Mouse (Mus musculus): ENCODE measurements around the gene Hecw1. TPM values are rescaled to one million over a fixed set of nuclear protein-coding genes. Genes with fewer than 3 reads are reported as not detected.
"Not testable (repeated sequence)": the region's sequence is repeated elsewhere in the genome, so short reads cannot be mapped to it uniquely, and the experiment has no call there.

Hecw1 gene
- total RNA-seq, 2 experiments from 2014 or later, result 131 to 135 TPM

DNA sequence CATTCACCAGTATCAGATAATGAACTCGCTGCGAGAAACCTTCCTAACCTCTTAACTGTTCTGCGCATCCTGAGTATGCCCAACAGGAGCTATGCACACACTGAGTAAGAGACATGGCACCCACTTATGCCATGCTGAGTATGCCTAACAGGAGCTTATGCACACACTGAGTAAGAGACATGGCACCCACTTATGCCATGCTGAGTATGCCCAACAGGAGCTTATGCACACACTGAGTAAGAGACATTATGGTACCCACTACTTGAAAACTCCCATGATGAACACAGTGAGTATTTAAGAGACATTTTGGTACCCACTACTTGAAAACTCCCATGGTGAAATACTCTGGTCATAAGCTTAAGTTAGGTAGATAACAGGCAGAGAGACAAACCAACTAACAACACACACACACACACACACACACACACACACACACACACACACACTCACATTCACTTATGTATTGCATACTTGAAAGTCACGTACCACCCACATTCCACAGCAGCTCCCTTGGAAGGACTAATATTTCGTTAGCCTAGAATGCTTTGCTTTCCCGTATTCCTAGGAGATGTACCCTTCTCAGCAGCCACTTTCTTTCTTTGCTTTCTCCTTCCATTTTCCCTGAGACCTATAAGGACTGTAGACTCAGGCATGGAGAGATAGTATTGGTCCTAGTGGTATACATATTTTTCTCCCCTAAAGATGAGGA is 94.0 kb downstream of the Hecw1 start:
- DNase-seq (ENCODE audit: low spot score in 2 of 2), result no peak
- intact Hi-C loops (cut with DNase I), result loop anchor here (5.0 kb wide), 1 partner anchor 93 kb away; the partner anchor contains the start of gene Hecw1

DNA sequence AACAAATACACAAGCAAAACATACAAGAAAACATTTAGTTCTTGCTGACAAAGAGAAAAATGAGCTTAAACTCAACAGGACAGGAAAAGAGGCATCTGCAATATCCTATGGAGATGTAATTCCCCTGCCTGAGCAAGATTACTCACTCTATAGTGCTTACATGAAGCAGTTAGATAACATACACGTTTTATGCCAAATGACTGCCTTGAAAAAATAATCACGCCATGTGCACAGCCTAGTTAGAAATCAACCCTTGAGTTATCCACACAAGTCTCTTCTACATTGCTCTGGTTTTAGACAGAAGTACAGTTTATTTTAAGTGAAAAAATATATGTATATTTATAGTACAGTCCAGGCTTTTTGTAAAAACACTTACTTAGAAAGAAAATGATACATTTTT is 98.2 kb downstream of the Hecw1 start:
- intact Hi-C loops (cut with DNase I), result loop anchor here (5.0 kb wide), 1 partner anchor 97 kb away; the partner anchor contains the start of gene Hecw1

DNA sequence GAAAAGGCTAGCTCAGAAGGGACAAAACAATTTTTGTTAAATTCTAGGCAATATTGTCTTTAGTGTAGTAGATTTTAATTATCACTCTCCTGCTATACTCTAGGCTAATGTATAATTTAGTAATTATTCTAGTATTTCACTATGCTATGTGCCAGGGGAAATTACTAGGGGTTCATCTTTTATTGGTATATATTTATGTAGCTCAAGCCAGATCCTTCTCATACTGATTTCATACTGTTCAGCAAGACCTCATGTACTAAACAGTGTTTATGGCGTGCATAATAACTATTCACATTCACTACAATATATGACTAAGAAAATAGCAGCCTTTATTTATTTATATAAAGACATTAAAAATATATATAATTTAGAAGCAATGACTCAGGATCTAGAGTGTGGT is 109.6 kb downstream of the Hecw1 start:
- intact Hi-C loops (cut with DNase I), result no loop called here
- DNase-seq (ENCODE audit: low spot score in 2 of 2), result no peak

More for the DNA sequence above, 98.2 kb downstream of the Hecw1 start:
- no peak for DNase-seq (ENCODE audit: low spot score in 2 of 2)

DNA sequence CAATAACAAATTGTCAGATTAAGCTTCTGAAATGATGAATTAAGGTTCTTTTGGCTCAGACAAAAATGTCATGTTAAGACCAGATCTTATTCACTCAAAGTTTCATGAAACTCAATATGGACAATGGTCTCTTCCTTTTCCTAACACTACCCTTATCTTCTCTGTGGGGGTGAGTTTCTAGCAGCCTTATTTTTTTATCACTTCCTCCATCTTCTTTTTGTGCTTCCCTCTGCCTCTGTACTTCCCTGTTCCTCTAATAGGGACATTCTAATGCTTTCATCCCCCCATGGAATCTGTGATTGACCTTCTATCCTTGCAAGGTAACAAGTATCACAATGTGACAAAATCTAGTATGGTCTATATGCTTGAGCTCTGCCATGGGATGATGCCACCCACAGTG is 148.6 kb downstream of the Hecw1 start:
- intact Hi-C loops (cut with DNase I), result no loop called here
- no peak for DNase-seq (ENCODE audit: low spot score in 2 of 2)

DNA sequence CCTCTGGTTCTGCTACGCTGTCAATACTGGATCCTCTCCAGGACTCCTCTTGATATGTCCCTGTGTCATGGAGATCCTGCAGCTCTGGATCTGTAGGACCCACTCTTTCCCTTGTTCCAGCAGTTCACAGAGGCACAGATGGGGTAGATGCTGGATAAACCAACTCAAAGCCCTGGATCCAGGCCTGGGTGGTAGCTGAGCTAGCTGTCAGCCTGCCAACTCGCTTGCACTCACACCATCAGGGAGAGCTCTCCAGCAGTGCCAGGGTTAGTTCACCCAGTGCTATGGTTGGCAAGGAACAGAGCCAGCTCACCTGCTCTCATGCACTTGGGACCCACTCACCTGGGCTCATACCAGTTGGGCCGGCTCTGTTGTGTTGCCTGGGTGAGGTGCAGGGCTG is 157.5 kb downstream of the Hecw1 start:
- DNase-seq (ENCODE audit: low spot score in 2 of 2), result no peak
- intact Hi-C loops (cut with DNase I), result no loop called here

DNA sequence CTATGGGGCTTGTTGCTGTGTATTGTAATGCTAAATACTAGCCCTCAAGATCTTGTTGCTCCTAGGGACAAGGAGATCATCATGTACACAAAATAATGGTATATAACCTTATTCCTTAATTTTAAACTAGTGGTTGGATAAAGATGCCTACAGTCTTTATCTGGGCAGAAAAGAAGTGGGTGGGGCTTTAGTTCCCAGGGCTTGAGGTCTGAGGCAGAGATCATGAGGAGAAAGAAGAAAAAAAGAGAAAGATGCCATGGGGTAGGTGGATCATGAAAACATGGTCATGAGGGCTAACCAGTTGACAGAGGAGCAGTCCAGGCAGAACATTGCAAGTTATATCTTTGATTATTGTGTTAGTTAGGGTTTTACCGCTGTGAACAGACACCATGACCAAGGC is 195.8 kb downstream of the Hecw1 start:
- intact Hi-C loops (cut with DNase I), result no loop called here
- DNase-seq (ENCODE audit: low spot score in 2 of 2), result no peak

DNA sequence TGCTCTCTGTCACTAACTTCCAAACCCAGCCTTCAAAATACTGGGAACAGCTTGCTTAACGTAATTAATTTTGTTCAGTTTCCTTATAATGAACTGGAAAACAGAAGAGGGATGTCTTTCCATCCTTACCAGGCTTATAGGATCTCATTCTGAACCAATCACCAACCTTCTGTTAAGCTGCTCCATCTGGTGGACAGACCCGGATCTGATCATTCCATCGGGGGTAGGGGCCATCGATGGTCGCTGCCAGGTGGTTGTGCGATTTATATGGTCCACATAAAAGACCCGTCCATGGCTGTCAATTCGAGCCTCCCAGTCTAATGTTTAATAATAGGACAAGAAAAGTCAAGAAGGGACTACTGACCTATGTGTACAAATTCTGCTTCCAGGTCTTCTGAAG is 216.4 kb downstream of the Hecw1 start:
- no peak for DNase-seq (ENCODE audit: low spot score in 2 of 2)
- intact Hi-C loops (cut with DNase I), result no loop called here

DNA sequence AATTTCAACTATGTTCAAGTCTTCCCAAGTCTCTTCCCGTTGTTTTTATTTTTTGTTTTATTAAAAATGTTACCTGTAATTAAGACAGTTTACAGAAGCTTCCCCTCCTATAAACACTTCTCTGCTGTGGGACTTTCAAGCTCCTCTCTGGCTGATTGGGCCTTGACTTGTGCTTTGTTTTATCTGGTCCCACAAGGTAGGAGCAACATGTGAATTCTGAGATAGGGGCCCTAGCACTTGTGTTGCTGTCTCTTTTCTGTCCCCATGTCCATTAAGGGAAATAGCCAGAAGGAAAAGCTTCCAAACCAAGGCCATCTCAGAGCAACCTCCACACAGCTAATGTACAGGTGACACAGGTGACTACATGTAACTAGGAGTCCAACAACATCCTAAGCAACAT is 218.9 kb downstream of the Hecw1 start:
- no peak for DNase-seq (ENCODE audit: low spot score in 2 of 2)
- intact Hi-C loops (cut with DNase I), result no loop called here

DNA sequence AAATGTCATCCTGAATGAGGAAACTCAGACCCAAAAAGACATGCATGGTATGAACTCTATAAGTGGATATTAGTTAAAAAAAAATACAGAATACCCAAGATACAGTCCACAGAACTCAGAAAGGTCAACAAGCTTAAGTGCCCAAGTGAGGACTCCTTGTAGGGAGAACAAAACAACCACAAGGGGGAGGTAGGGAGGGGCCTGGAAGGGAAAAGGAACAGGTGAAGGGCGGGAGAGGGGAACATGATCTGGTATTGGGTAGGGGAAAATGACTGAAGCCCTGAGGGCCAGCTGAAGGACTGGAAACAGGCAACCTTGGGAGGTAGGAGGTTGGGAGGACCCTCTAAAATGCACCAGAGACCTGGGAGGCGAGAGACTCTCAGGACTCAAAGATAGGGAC is 220.1 kb downstream of the Hecw1 start:
- DNase-seq (ENCODE audit: low spot score in 2 of 2), result no peak
- intact Hi-C loops (cut with DNase I), result no loop called here

DNA sequence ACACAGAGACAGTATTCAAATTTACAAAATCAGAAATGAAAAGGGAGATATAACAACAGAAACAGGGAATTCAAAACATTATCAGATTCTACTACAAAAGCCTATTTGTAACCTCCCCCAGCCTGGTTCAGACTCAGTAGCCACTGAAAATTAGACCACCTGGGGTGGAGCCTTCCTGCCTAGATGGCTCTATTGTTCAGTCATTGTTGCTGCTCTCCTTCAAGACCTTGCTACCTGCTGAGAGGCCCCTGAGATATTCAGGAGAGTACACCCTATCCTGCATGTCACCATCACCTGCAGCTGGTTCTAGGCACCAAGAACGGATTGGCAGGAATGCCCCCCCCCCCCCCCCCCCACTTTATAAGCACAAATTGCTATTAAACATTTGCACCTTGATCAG is 233.0 kb downstream of the Hecw1 start:
- intact Hi-C loops (cut with DNase I), result no loop called here
- DNase-seq (ENCODE audit: low spot score in 2 of 2), result no peak

DNA sequence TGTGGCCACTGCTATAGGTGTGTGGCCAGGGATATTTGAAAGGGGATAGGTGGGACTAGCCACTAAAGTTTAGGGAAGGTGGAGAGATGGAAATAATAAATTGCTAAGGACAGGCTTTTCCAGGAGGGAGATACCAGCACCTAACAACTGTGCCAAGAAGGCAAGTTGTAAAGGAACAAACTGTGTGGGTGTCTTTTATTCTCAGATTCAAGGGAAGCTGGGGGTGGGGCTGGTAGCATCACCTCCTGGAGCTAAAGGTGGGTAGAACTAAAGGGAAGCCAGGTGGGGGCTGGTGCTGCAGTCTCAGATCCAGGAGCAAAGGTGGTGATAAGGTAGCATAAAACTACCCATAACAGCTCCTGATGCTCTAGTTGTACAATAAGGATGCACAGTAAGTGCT is 251.6 kb downstream of the Hecw1 start:
- intact Hi-C loops (cut with DNase I), result no loop called here
- DNase-seq (ENCODE audit: low spot score in 2 of 2), result peak in 1 of 2 experiments; percentile 25

DNA sequence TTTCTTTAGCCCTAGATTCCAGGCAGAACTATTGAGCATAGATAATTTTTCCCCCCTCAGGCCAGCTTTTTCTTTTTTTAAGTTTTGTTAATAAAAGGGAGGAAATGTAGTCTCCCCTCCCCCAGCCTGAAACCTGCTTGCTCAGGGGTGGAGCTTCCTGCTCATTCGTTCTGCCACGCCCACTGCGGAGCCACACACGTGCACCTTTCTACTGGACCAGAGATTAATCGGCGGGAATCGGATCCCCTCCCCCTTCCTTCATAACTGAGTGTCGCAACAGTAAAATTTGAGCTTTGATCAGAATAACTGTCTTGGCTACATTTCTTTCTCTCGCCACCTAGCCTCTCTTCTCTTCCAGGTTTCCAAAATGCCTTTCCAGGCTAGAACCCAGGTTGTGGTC is 262.1 kb downstream of the Hecw1 start:
- DNase-seq (ENCODE audit: low spot score in 2 of 2); intact Hi-C loops (cut with DNase I): not testable (repeated sequence)

DNA sequence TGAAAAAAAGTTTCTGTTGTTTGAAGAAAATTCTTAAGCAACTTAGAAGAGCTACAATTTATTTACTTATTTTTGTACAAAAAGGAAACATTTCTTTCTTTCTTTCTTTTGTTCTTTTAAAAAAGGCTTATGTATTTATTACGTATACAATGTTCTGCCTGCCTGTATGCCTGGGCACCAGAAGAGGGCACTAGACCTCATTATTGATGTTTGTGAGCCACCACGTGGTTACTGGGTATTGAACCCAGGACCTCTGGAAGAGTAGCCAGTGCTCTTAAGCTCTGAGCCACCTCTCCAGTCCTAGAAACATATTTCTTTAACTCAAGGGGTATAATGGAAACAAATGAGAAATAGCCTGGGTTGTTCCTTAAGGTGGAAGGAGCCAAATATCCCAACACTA is 277.1 kb downstream of the Hecw1 start:
- intact Hi-C loops (cut with DNase I), result no loop called here
- no peak for DNase-seq (ENCODE audit: low spot score in 2 of 2)

DNA sequence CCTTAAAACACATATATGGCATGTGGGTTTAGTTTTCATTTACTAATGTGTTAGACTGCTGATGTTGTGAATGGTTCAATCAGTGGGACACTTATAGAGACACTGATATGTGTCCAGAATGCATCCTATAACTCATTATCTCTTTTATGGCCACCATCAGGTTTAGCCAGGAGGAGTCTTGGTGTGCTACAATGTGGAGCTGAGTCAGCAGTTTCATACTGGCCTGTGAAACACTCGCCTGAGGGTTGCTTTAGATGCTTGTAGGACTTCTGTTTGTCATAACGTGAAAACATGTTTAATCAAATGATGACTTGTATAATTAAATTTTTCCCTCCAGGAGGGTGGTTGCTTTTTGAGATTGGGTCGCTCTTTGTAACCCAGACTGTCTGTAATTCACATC is 343.4 kb downstream of the Hecw1 start:
- intact Hi-C loops (cut with DNase I), result loop anchor here (10.0 kb wide), 2 partner anchors 115 to 295 kb away; partner anchors contain the start of genes Arid4b and Ggps1
- no peak for DNase-seq (ENCODE audit: low spot score in 2 of 2)

DNA sequence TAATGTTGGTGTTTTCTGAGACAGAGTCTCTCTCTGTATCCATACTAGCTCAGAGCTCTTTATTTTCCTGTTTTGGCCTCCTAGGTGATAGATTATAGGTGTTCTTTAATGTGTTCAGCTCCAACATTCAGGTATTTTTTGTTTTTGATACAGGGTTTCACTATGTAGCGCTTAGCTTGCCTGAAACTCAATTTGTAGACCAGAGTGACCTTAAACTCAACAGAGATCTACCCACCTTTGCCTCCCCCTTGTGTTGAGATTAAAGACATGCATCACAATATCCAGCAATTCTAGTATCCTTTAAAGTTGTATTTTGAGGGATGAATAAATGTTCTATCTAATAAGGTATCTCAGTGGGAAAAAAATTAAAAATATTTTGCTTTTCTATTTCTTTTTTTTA is 345.0 kb downstream of the Hecw1 start:
- no peak for DNase-seq (ENCODE audit: low spot score in 2 of 2)
- intact Hi-C loops (cut with DNase I), result loop anchor here (10.0 kb wide), 2 partner anchors 113 to 293 kb away; partner anchors contain the start of genes Arid4b and Ggps1

Other genes with a start within 250 kb of the Hecw1 start
- gene Mrpl32, start 89.9 kb upstream of the Hecw1 start, total RNA-seq (2021), result 10 to 100 TPM; 30.2 to 34.4 TPM
- 10 to 100 TPM; 54.4 to 56.4 TPM for gene Psma2, start 90.0 kb upstream of the Hecw1 start, total RNA-seq (2021)
- gene AW209491, start 106.9 kb upstream of the Hecw1 start, total RNA-seq (2021), result 10 to 100 TPM; 23.3 to 25.2 TPM

Measured in left cerebral cortex, postnatal 36 days (tissue).